Mouse (Mus musculus) liver, adult 2 months (tissue): ENCODE data around the gene Psen1. TPM values are rescaled to one million over a fixed set of nuclear protein-coding genes. Genes with fewer than 3 reads are reported as not detected.

Source experiments
- DNase-seq: peaks from one replicate; pipeline ENCODE4 v3.0.0-alpha.2; 2011; ENCODE audit warnings: low read depth, low spot score; ENCODE audit errors: extremely low read depth
- H3K27ac ChIP-seq: fragments of 200-500 bp; replicated peaks from 2 replicates; pipeline ENCODE4 v1.5.1; 2012; ENCODE audit warnings: low read depth, mild to moderate bottlenecking, control low read depth, inconsistent platforms, low read length; ENCODE audit not compliant: insufficient read depth
- H3K27me3 ChIP-seq: fragments of 200-500 bp; 2 replicates; pipeline ENCODE4 v1.6.1; 2012; ENCODE audit warnings: mild to moderate bottlenecking, moderate library complexity, low read length, inconsistent platforms; ENCODE audit not compliant: control insufficient read depth, insufficient read depth
- H3K36me3 ChIP-seq: fragments of 200-500 bp; 2 replicates; pipeline ENCODE4 v1.6.1; 2012; ENCODE audit warnings: low read length, inconsistent platforms; ENCODE audit not compliant: control insufficient read depth, insufficient read depth
- H3K4me1 ChIP-seq: fragments of 200-500 bp; 2 replicates; pipeline ENCODE4 v1.6.1; 2011; ENCODE audit warnings: low read length; ENCODE audit not compliant: control insufficient read depth, insufficient read depth
- H3K4me3 ChIP-seq: fragments of 200-500 bp; 2 replicates; pipeline ENCODE4 v1.5.1; 2011; ENCODE audit warnings: low read depth, mild to moderate bottlenecking, control low read depth, low read length, moderate library complexity; ENCODE audit not compliant: insufficient read depth
- H3K79me2 ChIP-seq: fragments of 200-500 bp; 2 replicates; pipeline ENCODE4 v1.6.1; 2012; ENCODE audit warnings: inconsistent platforms, mild to moderate bottlenecking, low read length, moderate library complexity; ENCODE audit not compliant: control insufficient read depth, insufficient read depth
- H3K9ac ChIP-seq: fragments of 200-500 bp; 2 replicates; pipeline ENCODE4 v1.6.1; 2012; ENCODE audit warnings: low read depth, mild to moderate bottlenecking, control low read depth, inconsistent platforms, low read length
- CTCF ChIP-seq: fragments of 200-500 bp; IDR thresholded peaks from 2 replicates; pipeline ENCODE4 v1.5.1; 2011; ENCODE audit warnings: low read depth, low read length, control low read depth
- POLR2A ChIP-seq: fragments of 200-500 bp; IDR thresholded peaks from 2 replicates; pipeline ENCODE4 v1.6.1; 2011; ENCODE audit warnings: low read length, control low read depth; ENCODE audit not compliant: insufficient read depth; ENCODE audit errors: extremely low read depth
- WGBS: fragments of 180-500 bp; shearing (Covaris S2); methylation state at CpG from one replicate; pipeline ENCODE4 v1.1.7; 2018; 5-methylcytosine and 5-hydroxymethylcytosine counted together
- polyA plus RNA-seq: library from polyadenylated mRNA; depleted of rRNA; stranded (reverse); fragments of >200 nt; gene quantifications from 2 replicates; pipeline ENCODE4 v1.2.3, GENCODE M21; 2012
- total RNA-seq: library from RNA; depleted of rRNA; stranded (reverse); fragments of >200 nt; gene quantifications from 2 replicates; pipeline ENCODE4 v1.2.3, GENCODE M21; 2014

Psen1 gene
- total and polyA plus RNA-seq, 2 experiments: 12.2 to 17.0 TPM

GRCm38 (mm10) chr12:83767833-83768232 lies 79.9 kb downstream of the Psen1 start:
- no peaks in the 10 kb centered on the region for H3K79me2 ChIP-seq
- peaks cover 6% of the 10 kb centered on the region for H3K4me1 ChIP-seq
- WGBS: 83% methylated on average over 9 of the region's 9 CpGs
- H3K36me3 ChIP-seq: no peaks in the 10 kb centered on the region
- DNase-seq: no peak
- TF ChIP-seq CTCF: no peak
- no peak for TF ChIP-seq POLR2A
- no peak overlapping the region for H3K4me3 ChIP-seq
- no peak overlapping the region; the same call in 1 of the 2 replicates for H3K9ac ChIP-seq
- H3K27ac ChIP-seq: no peak overlapping the region
- H3K27me3 ChIP-seq: no peaks in the 10 kb centered on the region

- H3K79me2 ChIP-seq: no peaks in the 10 kb centered on the region
- DNase-seq: no peak
- WGBS: 59% methylated on average over 14 of the region's 14 CpGs
- no peaks in the 10 kb centered on the region for H3K27me3 ChIP-seq
- H3K9ac ChIP-seq: no peak overlapping the region
- peaks cover 3% of the 10 kb centered on the region for H3K4me1 ChIP-seq
- no peaks in the 10 kb centered on the region for H3K36me3 ChIP-seq
- no peak overlapping the region for H3K27ac ChIP-seq
- no peak for TF ChIP-seq CTCF
- TF ChIP-seq POLR2A: no peak
- no peak overlapping the region for H3K4me3 ChIP-seq
Measured at GRCm38 (mm10) chr12:83768235-83768899, 80.4 kb downstream of the Psen1 start.

GRCm38 (mm10) chr12:83770418-83771256 lies 82.7 kb downstream of the Psen1 start:
- TF ChIP-seq POLR2A (no peak), CTCF (peak; percentile 78)
- Histone ChIP-seq H3K27me3 (no peaks in the 10 kb centered on the region), H3K27ac (no peak overlapping the region), H3K9ac (no peak overlapping the region), H3K36me3 (no peaks in the 10 kb centered on the region), H3K79me2 (no peaks in the 10 kb centered on the region), H3K4me1 (no peaks in the 10 kb centered on the region), H3K4me3 (no peak overlapping the region)
- 34% methylated on average over 25 of the region's 25 CpGs for WGBS
- DNase-seq: peak; percentile 30

GRCm38 (mm10) chr12:83775621-83776020 lies 87.7 kb downstream of the Psen1 start:
- DNase-seq: no peak
- Histone ChIP-seq H3K36me3 (no peaks in the 10 kb centered on the region), H3K9ac (no peak overlapping the region), H3K79me2 (no peaks in the 10 kb centered on the region), H3K27me3 (no peaks in the 10 kb centered on the region), H3K4me1 (no peaks in the 10 kb centered on the region), H3K4me3 (no peak overlapping the region), H3K27ac (no peak overlapping the region)
- TF ChIP-seq POLR2A (no peak), CTCF (no peak)
- 95% methylated on average over 12 of the region's 12 CpGs for WGBS

- DNase-seq: no peak
- H3K27me3 ChIP-seq: no peaks in the 10 kb centered on the region
- no peaks in the 10 kb centered on the region for H3K4me1 ChIP-seq
- no peak overlapping the region for H3K27ac ChIP-seq
- no peak overlapping the region for H3K9ac ChIP-seq
- no peaks in the 10 kb centered on the region for H3K36me3 ChIP-seq
- no peaks in the 10 kb centered on the region for H3K79me2 ChIP-seq
- H3K4me3 ChIP-seq: no peak overlapping the region
- WGBS: 90% methylated on average over 7 of the region's 7 CpGs
- TF ChIP-seq POLR2A (no peak), CTCF (no peak)
Measured at GRCm38 (mm10) chr12:83776766-83777165, 88.8 kb downstream of the Psen1 start.

GRCm38 (mm10) chr12:83780181-83780580 lies 92.2 kb downstream of the Psen1 start:
- Histone ChIP-seq H3K9ac (no peak overlapping the region), H3K36me3 (no peaks in the 10 kb centered on the region), H3K79me2 (no peaks in the 10 kb centered on the region), H3K4me3 (no peak overlapping the region), H3K27ac (no peak overlapping the region), H3K4me1 (no peaks in the 10 kb centered on the region), H3K27me3 (no peaks in the 10 kb centered on the region)
- DNase-seq: no peak
- 96% methylated on average over 3 of the region's 3 CpGs for WGBS
- no peak for TF ChIP-seq CTCF
- TF ChIP-seq POLR2A: no peak
